Mouse (Mus musculus) liver, embryonic 16.5 days (tissue): ENCODE results near the gene Ebp. TPM values are rescaled to one million over a fixed set of nuclear protein-coding genes. Genes with fewer than 3 reads are reported as not detected.
A peak's percentile ranks its signal among the peaks of the same experiment; 100 is the strongest.

Source experiments
- ATAC-seq: fragments of 200-750 bp; cut with Nextera tagmentation; 2 replicates; pipeline ENCODE4 v1.8.0; 2017; ENCODE audit warnings: low read depth, mild to moderate bottlenecking, moderate number of reproducible peaks, moderate library complexity
- H3K27ac ChIP-seq: fragments of 300-500 bp; sonication (generic); 2 replicates; pipeline ENCODE4 v1.5.1; 2014; ENCODE audit warnings: mild to moderate bottlenecking, low read length
- H3K27me3 ChIP-seq: fragments of 300-500 bp; sonication (generic); 2 replicates; pipeline ENCODE4 v1.6.1; 2014; ENCODE audit warnings: low read depth, low read length, mixed read lengths; ENCODE audit not compliant: control insufficient read depth, insufficient read depth
- H3K36me3 ChIP-seq: fragments of 300-500 bp; sonication (generic); 2 replicates; pipeline ENCODE4 v1.6.1; 2014; ENCODE audit warnings: mild to moderate bottlenecking; ENCODE audit not compliant: control insufficient read depth, insufficient read depth
- H3K4me1 ChIP-seq: fragments of 300-500 bp; sonication (generic); 2 replicates; pipeline ENCODE4 v1.6.1; 2014; ENCODE audit warnings: low read depth, low read length, mixed read lengths; ENCODE audit not compliant: control insufficient read depth
- H3K4me2 ChIP-seq: fragments of 300-500 bp; sonication (generic); 2 replicates; pipeline ENCODE4 v1.6.1; 2014; ENCODE audit warnings: low read depth, low read length, mixed read lengths
- H3K4me3 ChIP-seq: fragments of 300-500 bp; sonication (generic); 2 replicates; pipeline ENCODE4 v1.5.1; 2014; ENCODE audit warnings: low read depth, mild to moderate bottlenecking, low read length
- H3K9ac ChIP-seq: fragments of 300-500 bp; sonication (generic); 2 replicates; pipeline ENCODE4 v1.6.1; 2014; ENCODE audit warnings: low read depth, low read length
- H3K9me3 ChIP-seq: fragments of 300-500 bp; sonication (generic); replicated peaks from 2 replicates; pipeline ENCODE4 v1.6.1; 2016; ENCODE audit warnings: low read length; ENCODE audit not compliant: control insufficient read depth
- WGBS: fragments of 180-500 bp; shearing (Covaris S2); extraction: QIAGEN DNeasy Blood & Tissue Kit; methylation state at CpG from one replicate; pipeline ENCODE4 v1.1.7; 2014; ENCODE audit not compliant: insufficient replicate concordance; 5-methylcytosine and 5-hydroxymethylcytosine counted together
- polyA plus RNA-seq: library from polyadenylated mRNA; unstranded; fragments of >200 nt; fragmentation: Nextera tagmentation; extraction: Ambion mirVana; gene quantifications from 2 replicates; pipeline ENCODE4 v1.2.1, GENCODE M21; 2015

Gene Ebp
- polyA plus RNA-seq, 1 experiment from 2014 or later: 90.1 TPM

- no peaks in the 10 kb centered on the region for H3K9me3 ChIP-seq
- H3K36me3 ChIP-seq: no peaks in the 10 kb centered on the region
Measured at GRCm38 (mm10) chrX:8218114-8218513, 24.8 kb upstream of the Ebp start.

DNA sequence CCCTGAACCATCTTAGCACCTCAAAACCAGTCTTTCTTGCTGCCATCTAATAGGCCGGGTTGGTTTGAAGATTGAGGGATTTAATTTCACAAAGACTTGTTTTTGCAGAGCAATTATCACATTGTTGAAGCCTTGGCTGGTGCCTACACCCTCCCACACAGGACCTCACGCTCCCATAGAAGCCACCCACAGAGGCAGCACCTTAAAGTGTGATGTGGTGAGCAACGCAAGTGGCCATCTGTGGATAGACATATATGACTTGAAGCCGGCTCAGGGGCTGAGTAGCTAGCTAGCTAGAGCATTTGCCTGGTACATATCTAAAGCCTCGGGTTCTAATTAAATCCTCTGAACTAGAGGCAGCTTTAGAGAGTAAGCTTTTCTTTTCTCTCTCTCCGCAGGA, 24.1 kb upstream of the Ebp start:
- ATAC-seq: no peak
- H3K4me2 ChIP-seq: no peak overlapping the region
- H3K27ac ChIP-seq: no peak overlapping the region
- H3K4me1 ChIP-seq: no peaks in the 10 kb centered on the region
- no peak overlapping the region for H3K9ac ChIP-seq
- H3K9me3 ChIP-seq: no peaks in the 10 kb centered on the region
- WGBS: 40% methylated on average over 6 of the region's 6 CpGs
- no peaks in the 10 kb centered on the region for H3K27me3 ChIP-seq
- no peaks in the 10 kb centered on the region for H3K36me3 ChIP-seq
- no peak overlapping the region for H3K4me3 ChIP-seq

More at GRCm38 (mm10) chrX:8218114-8218513, 24.8 kb upstream of the Ebp start:
- H3K4me2 ChIP-seq: no peak overlapping the region
- H3K4me3 ChIP-seq: no peak overlapping the region
- H3K27ac ChIP-seq: no peak overlapping the region
- ATAC-seq: no peak
- 49% methylated on average over 2 of the region's 2 CpGs for WGBS
- no peaks in the 10 kb centered on the region for H3K4me1 ChIP-seq
- H3K27me3 ChIP-seq: no peaks in the 10 kb centered on the region
- H3K9ac ChIP-seq: no peak overlapping the region

GRCm38 (mm10) chrX:8211490-8212207, 18.3 kb upstream of the Ebp start:
- Histone ChIP-seq H3K4me1 (no peaks in the 10 kb centered on the region; the same call in 1 of the 2 replicates), H3K9me3 (no peaks in the 10 kb centered on the region), H3K4me3 (no peak overlapping the region), H3K27ac (no peak overlapping the region), H3K4me2 (no peak overlapping the region), H3K9ac (no peak overlapping the region), H3K36me3 (no peaks in the 10 kb centered on the region), H3K27me3 (no peaks in the 10 kb centered on the region)
- ATAC-seq: no peak
- 45% methylated on average over 7 of the region's 7 CpGs for WGBS

DNA sequence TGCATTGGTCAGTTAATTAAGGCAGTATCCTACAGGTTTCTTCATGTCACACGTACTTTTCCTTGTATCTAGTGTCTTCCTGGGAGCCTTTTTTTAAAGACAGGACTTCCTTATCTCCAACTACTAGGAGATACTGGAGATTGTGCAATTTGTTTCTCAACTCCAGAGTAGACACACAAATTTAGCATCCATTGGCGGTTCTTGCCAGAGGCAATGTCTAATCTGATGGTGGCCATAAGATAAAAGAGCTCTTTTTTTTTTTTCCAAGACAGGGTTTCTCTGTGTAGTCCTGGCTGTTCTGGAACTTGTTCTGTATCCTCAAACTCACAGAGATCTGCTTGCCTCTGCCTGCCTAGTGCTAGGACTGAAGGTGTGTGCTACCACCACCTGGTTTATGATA, 16.4 kb upstream of the Ebp start:
- no peak overlapping the region for H3K4me3 ChIP-seq
- H3K9ac ChIP-seq: no peak overlapping the region
- ATAC-seq: no peak
- 33% methylated on average over 2 of the region's 2 CpGs for WGBS
- H3K27ac ChIP-seq: no peak overlapping the region
- no peaks in the 10 kb centered on the region; the same call in 1 of the 2 replicates for H3K4me1 ChIP-seq
- no peaks in the 10 kb centered on the region for H3K9me3 ChIP-seq
- H3K36me3 ChIP-seq: no peaks in the 10 kb centered on the region
- peaks cover 6% of the 10 kb centered on the region for H3K27me3 ChIP-seq
- H3K4me2 ChIP-seq: no peak overlapping the region

DNA sequence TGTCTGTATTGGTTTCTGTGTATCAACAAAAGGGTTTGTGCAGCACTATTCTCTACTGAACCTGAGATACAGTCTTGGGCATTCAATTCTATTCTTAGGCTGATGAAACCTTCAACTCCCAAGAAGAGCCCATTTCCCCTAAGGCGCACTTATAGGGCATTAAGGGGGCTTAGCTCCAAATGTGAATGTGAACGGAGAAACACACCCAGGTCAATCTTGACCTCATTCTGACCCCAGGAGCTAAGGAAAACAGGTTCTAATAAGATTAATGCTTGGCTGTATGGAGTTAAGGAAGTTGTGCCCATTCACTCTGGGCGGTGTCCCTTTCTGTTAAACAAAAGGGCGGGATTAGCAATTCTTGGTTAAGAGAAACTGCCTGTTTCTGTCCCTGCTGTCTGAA, 13.9 kb upstream of the Ebp start:
- ATAC-seq: no peak
- Histone ChIP-seq H3K4me3 (no peak overlapping the region), H3K4me1 (no peaks in the 10 kb centered on the region; the same call in 1 of the 2 replicates), H3K9ac (no peak overlapping the region), H3K27ac (no peak overlapping the region), H3K27me3 (peaks cover 6% of the 10 kb centered on the region), H3K36me3 (no peaks in the 10 kb centered on the region), H3K9me3 (no peaks in the 10 kb centered on the region), H3K4me2 (no peak overlapping the region)
- WGBS: 32% methylated on average over 4 of the region's 4 CpGs

GRCm38 (mm10) chrX:8206694-8207197, 13.4 kb upstream of the Ebp start:
- ATAC-seq: no peak
- Histone ChIP-seq H3K4me2 (peak overlapping the region; percentile 57), H3K9ac (no peak overlapping the region), H3K27ac (no peak overlapping the region), H3K27me3 (peaks cover 6% of the 10 kb centered on the region), H3K4me3 (peak overlapping the region; percentile 43), H3K9me3 (no peaks in the 10 kb centered on the region), H3K4me1 (no peaks in the 10 kb centered on the region; the same call in 1 of the 2 replicates), H3K36me3 (no peaks in the 10 kb centered on the region)
- WGBS: 22% methylated on average over 11 of the region's 11 CpGs

- WGBS: 15% methylated on average over 45 of the region's 46 CpGs
- Histone ChIP-seq H3K4me2 (peak within 1 kb of the TSS; percentile 57), H3K4me1 (no peaks in the 10 kb centered on the region; the same call in 1 of the 2 replicates), H3K4me3 (peak within 1 kb of the TSS; percentile 43), H3K27me3 (peaks cover 6% of the 10 kb centered on the region), H3K27ac (no peak within 1 kb of the TSS), H3K36me3 (no peaks in the 10 kb centered on the region), H3K9ac (peak within 1 kb of the TSS; percentile 31; the same call in 1 of the 2 replicates), H3K9me3 (no peaks in the 10 kb centered on the region)
- ATAC-seq: peak; percentile 93
Measured at GRCm38 (mm10) chrX:8206015-8206693, 12.8 kb upstream of the Ebp start, which contains the start of gene Porcn. TSS of gene Porcn (minus strand) at chrX:8206525.

DNA sequence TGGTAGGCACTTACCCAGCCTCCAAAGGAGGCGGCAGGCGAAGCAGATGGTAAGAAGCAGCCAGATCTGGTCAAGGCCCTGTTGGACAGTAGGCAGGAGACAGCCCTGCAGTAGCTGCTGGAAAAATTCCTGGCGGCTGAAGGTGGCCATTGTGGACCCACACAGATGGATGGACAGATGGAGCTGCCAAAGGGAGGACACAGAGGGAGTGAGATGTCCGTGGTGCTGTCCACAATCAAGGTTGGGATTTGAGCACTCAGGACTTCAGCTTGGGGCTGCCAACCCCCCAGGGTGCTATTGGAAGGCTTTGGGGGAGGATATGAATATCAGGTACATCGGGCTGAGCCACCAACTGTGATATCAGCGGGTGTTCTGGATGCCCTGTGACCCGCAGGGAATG, 12.2 kb upstream of the Ebp start:
- no peak overlapping the region for H3K9ac ChIP-seq

GRCm38 (mm10) chrX:8205088-8205487, 11.8 kb upstream of the Ebp start:
- no peak for ATAC-seq
- no peaks in the 10 kb centered on the region for H3K9me3 ChIP-seq
- no peak overlapping the region for H3K27ac ChIP-seq
- no peaks in the 10 kb centered on the region; the same call in 1 of the 2 replicates for H3K4me1 ChIP-seq
- H3K36me3 ChIP-seq: no peaks in the 10 kb centered on the region
- no peak overlapping the region for H3K4me2 ChIP-seq
- no peak overlapping the region for H3K9ac ChIP-seq
- peaks cover 6% of the 10 kb centered on the region for H3K27me3 ChIP-seq
- 41% methylated on average over 4 of the region's 4 CpGs for WGBS
- H3K4me3 ChIP-seq: no peak overlapping the region

More for the DNA sequence above, 12.2 kb upstream of the Ebp start:
- no peaks in the 10 kb centered on the region for H3K9me3 ChIP-seq
- 28% methylated on average over 7 of the region's 7 CpGs for WGBS
- no peak for ATAC-seq
- no peak overlapping the region for H3K27ac ChIP-seq
- no peaks in the 10 kb centered on the region; the same call in 1 of the 2 replicates for H3K4me1 ChIP-seq
- peaks cover 6% of the 10 kb centered on the region for H3K27me3 ChIP-seq
- H3K36me3 ChIP-seq: no peaks in the 10 kb centered on the region
- H3K4me2 ChIP-seq: peak overlapping the region; percentile 57; the same call in 1 of the 2 replicates
- no peak overlapping the region for H3K4me3 ChIP-seq
